Mouse (Mus musculus) hindbrain, embryonic 10.5 days (tissue): ENCODE results near the gene Slc9a7. TPM values are rescaled to one million over a fixed set of nuclear protein-coding genes. Genes with fewer than 3 reads are reported as not detected.

Experiments used
- DNase-seq: peaks from one replicate; pipeline ENCODE4 v3.0.0-alpha.2; 2017; ENCODE audit warnings: low spot score
- H3K27ac ChIP-seq: fragments of 300-500 bp; sonication (generic); 2 replicates; pipeline ENCODE4 v1.5.1; 2016; ENCODE audit warnings: mild to moderate bottlenecking, moderate library complexity
- H3K27me3 ChIP-seq: fragments of 300-500 bp; sonication (generic); 2 replicates; pipeline ENCODE4 v1.6.1; 2016; ENCODE audit warnings: mild to moderate bottlenecking; ENCODE audit not compliant: poor library complexity, insufficient read depth, severe bottlenecking
- H3K36me3 ChIP-seq: fragments of 300-500 bp; sonication (generic); 2 replicates; pipeline ENCODE4 v1.6.1; 2016; ENCODE audit warnings: mild to moderate bottlenecking, moderate library complexity
- H3K4me1 ChIP-seq: fragments of 300-500 bp; sonication (generic); replicated peaks from 2 replicates; pipeline ENCODE4 v1.6.1; 2016; ENCODE audit warnings: mild to moderate bottlenecking
- H3K4me3 ChIP-seq: fragments of 300-500 bp; sonication (generic); 2 replicates; pipeline ENCODE4 v1.5.1; 2016; ENCODE audit warnings: mild to moderate bottlenecking, moderate library complexity
- H3K9me3 ChIP-seq: fragments of 300-500 bp; sonication (generic); 2 replicates; pipeline ENCODE4 v1.6.1; 2016; ENCODE audit warnings: mild to moderate bottlenecking, moderate library complexity
- WGBS: fragments of 180-500 bp; shearing (Covaris S2); methylation state at CpG from one replicate; pipeline ENCODE4 v1.1.7; 2016; 5-methylcytosine and 5-hydroxymethylcytosine counted together
- polyA plus RNA-seq: library from polyadenylated mRNA; unstranded; fragments of >200 nt; fragmentation: Nextera tagmentation; extraction: Ambion mirVana; gene quantifications from 2 replicates; pipeline ENCODE4 v1.2.1, GENCODE M21; 2016

Slc9a7 gene
- polyA plus RNA-seq, 1 experiment from 2014 or later: 1.0 TPM

- no peaks in the 10 kb centered on the region for H3K4me1 ChIP-seq
- no peak for DNase-seq
- 88% methylated on average over 2 of the region's 2 CpGs for WGBS
These were observed 27.2 kb downstream of the Slc9a7 start for GRCm38 (mm10) chrX:20264370-20264769.

DNA sequence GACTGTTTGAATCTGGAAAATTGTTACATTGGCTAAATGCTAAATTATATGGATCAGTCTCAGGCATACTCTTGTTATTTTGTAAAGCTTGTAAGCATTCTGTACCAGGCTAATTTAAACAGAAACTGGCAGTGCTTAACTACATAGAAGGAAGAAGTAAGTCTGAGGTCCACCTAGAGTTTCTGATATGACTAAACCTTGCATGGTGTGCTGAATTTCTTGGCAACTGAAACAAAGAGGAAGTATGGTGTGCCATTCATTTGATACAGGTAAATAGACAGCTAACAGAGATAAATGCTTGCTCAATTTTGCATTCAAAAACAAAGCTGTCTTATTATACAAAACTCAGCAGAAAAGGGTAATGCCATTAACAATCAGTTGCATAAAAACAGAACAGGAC lies 63.5 kb downstream of the Slc9a7 start:
- Histone ChIP-seq H3K27ac (no peak overlapping the region), H3K4me1 (no peaks in the 10 kb centered on the region), H3K9me3 (no peaks in the 10 kb centered on the region), H3K4me3 (no peak overlapping the region), H3K27me3 (no peaks in the 10 kb centered on the region), H3K36me3 (no peaks in the 10 kb centered on the region)
- no peak for DNase-seq

More at GRCm38 (mm10) chrX:20264370-20264769, 27.2 kb downstream of the Slc9a7 start:
- H3K9me3 ChIP-seq: no peaks in the 10 kb centered on the region
- H3K36me3 ChIP-seq: no peaks in the 10 kb centered on the region
- no peak overlapping the region for H3K27ac ChIP-seq
- no peak overlapping the region for H3K4me3 ChIP-seq
- H3K27me3 ChIP-seq: no peaks in the 10 kb centered on the region

GRCm38 (mm10) chrX:20221486-20221885 lies 70.1 kb downstream of the Slc9a7 start:
- Histone ChIP-seq H3K4me1 (no peaks in the 10 kb centered on the region), H3K36me3 (no peaks in the 10 kb centered on the region), H3K9me3 (no peaks in the 10 kb centered on the region), H3K27ac (no peak overlapping the region), H3K27me3 (no peaks in the 10 kb centered on the region), H3K4me3 (no peak overlapping the region)
- 94% methylated on average over 2 of the region's 2 CpGs for WGBS
- DNase-seq: no peak

DNA sequence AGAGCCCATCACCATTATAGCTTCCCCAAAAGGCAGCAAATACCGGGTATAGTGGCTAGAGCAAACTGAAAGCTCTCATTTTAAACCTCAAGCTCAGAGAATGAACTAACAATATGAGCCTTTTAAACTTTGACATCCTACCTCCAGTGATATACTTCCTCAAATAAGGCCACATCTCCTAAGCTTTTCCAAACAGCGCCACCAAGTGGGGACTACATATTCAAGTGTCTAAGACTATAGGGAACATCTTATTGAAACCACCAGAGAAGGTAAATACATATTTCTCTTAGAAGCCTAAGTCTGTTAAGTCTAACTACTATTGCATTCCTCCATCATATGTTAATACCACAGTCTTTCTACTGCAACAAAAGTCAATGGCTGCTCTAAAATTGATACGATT lies 106.0 kb downstream of the Slc9a7 start:
- H3K27ac ChIP-seq: no peak overlapping the region
- no peaks in the 10 kb centered on the region for H3K4me1 ChIP-seq
- no peak overlapping the region for H3K4me3 ChIP-seq
- no peak for DNase-seq
- no peaks in the 10 kb centered on the region for H3K27me3 ChIP-seq
- no peaks in the 10 kb centered on the region for H3K36me3 ChIP-seq
- no peaks in the 10 kb centered on the region for H3K9me3 ChIP-seq
- WGBS: 75% methylated on average over 3 of the region's 3 CpGs

- 84% methylated on average over 1 of the region's 1 CpGs for WGBS
- Histone ChIP-seq H3K36me3 (no peaks in the 10 kb centered on the region), H3K27ac (no peak overlapping the region), H3K27me3 (no peaks in the 10 kb centered on the region), H3K4me3 (no peak overlapping the region), H3K4me1 (no peaks in the 10 kb centered on the region), H3K9me3 (peaks cover 5% of the 10 kb centered on the region; the same call in 1 of the 2 replicates)
- no peak for DNase-seq
These were observed 114.8 kb downstream of the Slc9a7 start for GRCm38 (mm10) chrX:20176792-20177191.

- H3K4me3 ChIP-seq: no peak overlapping the region
- no peaks in the 10 kb centered on the region for H3K4me1 ChIP-seq
- H3K27me3 ChIP-seq: no peaks in the 10 kb centered on the region
- H3K36me3 ChIP-seq: no peaks in the 10 kb centered on the region
- no peak for DNase-seq
- no peaks in the 10 kb centered on the region for H3K9me3 ChIP-seq
- H3K27ac ChIP-seq: no peak overlapping the region
These were observed 123.2 kb downstream of the Slc9a7 start for GRCm38 (mm10) chrX:20168430-20168829.

GRCm38 (mm10) chrX:20164984-20165383 lies 126.6 kb downstream of the Slc9a7 start:
- Histone ChIP-seq H3K9me3 (no peaks in the 10 kb centered on the region), H3K27ac (no peak overlapping the region), H3K4me3 (no peak overlapping the region), H3K4me1 (no peaks in the 10 kb centered on the region), H3K36me3 (no peaks in the 10 kb centered on the region), H3K27me3 (no peaks in the 10 kb centered on the region)
- WGBS: 77% methylated on average over 3 of the region's 3 CpGs
- no peak for DNase-seq

GRCm38 (mm10) chrX:20162322-20162711 lies 129.3 kb downstream of the Slc9a7 start:
- WGBS: 12% methylated on average over 4 of the region's 4 CpGs
- Histone ChIP-seq H3K4me3 (no peak overlapping the region), H3K4me1 (no peaks in the 10 kb centered on the region)

DNA sequence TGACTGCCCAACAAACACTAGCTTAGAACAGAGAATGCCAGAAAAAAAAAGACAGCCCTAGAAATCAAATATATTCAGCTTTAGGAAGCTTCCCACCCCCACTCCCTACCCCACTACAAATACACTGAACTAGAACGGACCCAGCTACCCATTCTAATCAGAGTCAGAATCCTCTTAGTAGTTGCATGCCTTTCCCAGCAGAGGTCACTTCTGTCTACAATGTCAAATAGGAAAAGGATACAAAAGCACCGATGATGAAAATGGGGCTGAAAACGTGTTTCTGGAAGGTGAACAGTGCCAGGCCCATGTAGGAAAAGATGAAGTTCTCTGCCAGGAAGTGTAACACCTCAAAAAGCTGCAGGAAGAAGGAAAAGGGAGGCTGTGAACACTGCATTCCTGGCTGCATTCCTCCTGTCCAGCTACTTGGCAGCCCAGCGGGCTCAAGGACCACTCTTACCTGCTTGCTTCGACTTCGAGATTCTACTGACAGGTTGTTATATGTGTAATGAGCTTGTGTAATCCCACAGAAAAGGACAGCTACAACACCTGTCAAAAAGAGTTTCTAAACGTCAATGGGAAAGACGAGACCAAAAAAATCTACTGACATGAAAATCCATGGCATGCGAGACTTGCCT lies 129.8 kb downstream of the Slc9a7 start:
- no peaks in the 10 kb centered on the region for H3K9me3 ChIP-seq

More at GRCm38 (mm10) chrX:20162322-20162711, 129.3 kb downstream of the Slc9a7 start:
- H3K27ac ChIP-seq: no peak overlapping the region
- H3K9me3 ChIP-seq: no peaks in the 10 kb centered on the region
- no peaks in the 10 kb centered on the region for H3K36me3 ChIP-seq
- DNase-seq: peak; percentile 43
- H3K27me3 ChIP-seq: no peaks in the 10 kb centered on the region

DNA sequence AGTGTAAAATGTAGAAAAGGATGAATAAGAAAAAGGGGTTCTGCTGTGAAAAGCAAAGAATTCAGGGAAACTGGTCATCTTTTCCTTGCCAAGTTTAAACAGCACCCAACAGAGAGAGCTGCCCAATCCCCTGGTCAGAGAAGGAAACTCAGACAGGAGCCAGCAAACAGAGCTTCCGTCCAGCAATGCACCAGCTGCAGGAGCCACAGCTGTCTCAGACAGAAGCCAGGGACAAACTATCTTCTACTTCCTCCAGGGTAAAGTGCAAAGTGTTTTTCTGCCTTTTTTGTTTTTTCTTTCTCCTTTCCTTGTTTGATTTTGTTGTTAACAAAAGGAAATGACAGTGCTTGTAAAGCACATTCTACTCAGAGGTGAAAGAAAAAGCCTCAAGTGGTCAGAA lies 131.3 kb downstream of the Slc9a7 start:
- no peak for DNase-seq
- no peaks in the 10 kb centered on the region for H3K9me3 ChIP-seq
- no peaks in the 10 kb centered on the region for H3K27me3 ChIP-seq
- 80% methylated on average over 1 of the region's 1 CpGs for WGBS
- H3K27ac ChIP-seq: no peak overlapping the region
- no peaks in the 10 kb centered on the region for H3K4me1 ChIP-seq
- H3K36me3 ChIP-seq: no peaks in the 10 kb centered on the region
- H3K4me3 ChIP-seq: no peak overlapping the region

More for the DNA sequence above, 129.8 kb downstream of the Slc9a7 start:
- no peaks in the 10 kb centered on the region for H3K4me1 ChIP-seq
- H3K36me3 ChIP-seq: no peaks in the 10 kb centered on the region
- H3K27ac ChIP-seq: no peak overlapping the region
- 56% methylated on average over 9 of the region's 9 CpGs for WGBS
- no peaks in the 10 kb centered on the region for H3K27me3 ChIP-seq
- no peak overlapping the region for H3K4me3 ChIP-seq
- no peak for DNase-seq

GRCm38 (mm10) chrX:20157519-20157918 lies 134.1 kb downstream of the Slc9a7 start:
- DNase-seq: no peak
- Histone ChIP-seq H3K27ac (no peak overlapping the region), H3K36me3 (no peaks in the 10 kb centered on the region), H3K27me3 (no peaks in the 10 kb centered on the region), H3K9me3 (no peaks in the 10 kb centered on the region), H3K4me1 (no peaks in the 10 kb centered on the region), H3K4me3 (no peak overlapping the region)
- 22% methylated on average over 2 of the region's 2 CpGs for WGBS

- H3K27me3 ChIP-seq: no peaks in the 10 kb centered on the region
These were observed 162.1 kb downstream of the Slc9a7 start for GRCm38 (mm10) chrX:20129466-20129865.

DNA sequence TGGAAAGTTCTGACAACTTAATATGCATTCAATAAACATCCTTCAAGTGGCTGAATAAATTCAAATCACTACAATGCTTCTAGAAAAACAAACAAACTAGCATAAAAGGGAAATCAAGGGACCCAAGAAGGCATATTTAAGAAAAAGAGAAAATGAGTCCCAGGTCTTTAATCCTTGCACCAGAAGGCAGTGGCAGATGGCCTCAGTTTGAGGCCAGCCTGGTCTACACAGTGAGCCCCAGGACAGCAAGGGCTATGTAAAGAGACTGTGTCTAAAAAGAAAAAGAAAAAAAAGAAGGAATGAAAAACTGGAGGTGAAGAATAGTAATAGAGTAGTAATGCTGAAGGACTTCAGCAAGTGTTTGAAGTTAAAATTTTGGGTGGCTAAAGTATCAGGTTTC lies 162.7 kb downstream of the Slc9a7 start:
- Histone ChIP-seq H3K36me3 (no peaks in the 10 kb centered on the region), H3K27me3 (no peaks in the 10 kb centered on the region), H3K4me3 (no peak overlapping the region), H3K9me3 (no peaks in the 10 kb centered on the region), H3K27ac (no peak overlapping the region), H3K4me1 (no peaks in the 10 kb centered on the region)
- no peak for DNase-seq

More at GRCm38 (mm10) chrX:20129466-20129865, 162.1 kb downstream of the Slc9a7 start:
- H3K4me3 ChIP-seq: no peak overlapping the region
- H3K4me1 ChIP-seq: no peaks in the 10 kb centered on the region
- no peaks in the 10 kb centered on the region for H3K36me3 ChIP-seq
- H3K9me3 ChIP-seq: no peaks in the 10 kb centered on the region
- no peak for DNase-seq
- WGBS: 83% methylated on average over 1 of the region's 1 CpGs
- no peak overlapping the region for H3K27ac ChIP-seq

DNA sequence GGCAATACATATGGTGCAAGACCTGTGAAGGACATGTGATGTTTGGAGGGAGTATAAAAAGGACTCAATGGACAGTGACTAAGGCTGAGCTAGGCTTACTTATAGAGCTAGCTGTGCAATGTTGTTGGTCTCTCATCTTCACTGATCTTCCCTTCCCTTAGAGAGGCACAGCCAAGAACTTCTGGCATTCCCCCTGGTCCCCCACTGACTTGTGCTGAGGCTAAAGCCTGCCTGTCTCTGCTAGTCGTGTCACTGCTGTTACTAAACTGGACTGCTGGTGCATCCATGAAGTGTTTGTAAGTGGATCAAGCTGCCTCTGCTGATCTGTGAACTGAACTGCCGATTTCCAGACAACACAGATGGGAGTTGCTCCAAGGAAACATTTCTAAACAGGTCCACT lies 166.1 kb downstream of the Slc9a7 start:
- no peaks in the 10 kb centered on the region for H3K36me3 ChIP-seq
- H3K4me1 ChIP-seq: no peaks in the 10 kb centered on the region
- H3K27me3 ChIP-seq: no peaks in the 10 kb centered on the region
- no peak overlapping the region for H3K4me3 ChIP-seq
- H3K27ac ChIP-seq: no peak overlapping the region
- WGBS: 68% methylated on average over 2 of the region's 2 CpGs
- no peaks in the 10 kb centered on the region for H3K9me3 ChIP-seq
- no peak for DNase-seq
